9 mouse cellular contexts compared by ENCODE assay signal in genomic region chr14:16313936-16314521, GRCm38 (mm10). TPM values are rescaled to one million over a fixed set of nuclear protein-coding genes. Genes with fewer than 3 reads are reported as not detected.
A peak's percentile ranks its signal among the peaks of the same experiment; 100 is the strongest.
DNase-seq lines count a peak whose midpoint lies in the region; ATAC-seq and TF ChIP-seq lines count a peak whose summit lies in the region.
"Had no signal": no experiment of that assay in that cellular context is flagged by ENCODE, and none has a peak within 500 bp of the region (broad histone marks: within the 10 kb centered on the region; RNA-seq: fewer than 3 reads in every experiment).

No protein-coding gene starts in this region.

- H3K27ac ChIP-seq in heart, embryonic 13.5 days (replicated peaks): peak overlapping the region; percentile 24; the same call in 1 of the 2 replicates
- 0 out of 2 replicates have a peak overlapping the region, but pooled peaks have one; percentile 30 for H3K27ac ChIP-seq in intestine, postnatal 0 days (ENCODE audit: low read depth, low read length)
- peak overlapping the region; percentile 22; the same call in 1 of the 2 replicates for H3K27ac ChIP-seq in neural tube, embryonic 14.5 days (ENCODE audit: low read depth, low read length)
- H3K27ac ChIP-seq: liver, embryonic 14.5 days had no signal

- H3K9ac ChIP-seq in heart, embryonic 13.5 days: no peak overlapping the region; the same call in 1 of the 2 replicates
- H3K9ac ChIP-seq in intestine, postnatal 0 days (ENCODE audit: low read depth, low read length): no peak overlapping the region
- H3K9ac ChIP-seq in neural tube, embryonic 14.5 days (replicated peaks; ENCODE audit: low read depth, low read length): no peak overlapping the region
- H3K9ac ChIP-seq: liver, embryonic 14.5 days had no signal

- no peak overlapping the region for H3K4me2 ChIP-seq in heart, embryonic 13.5 days
- H3K4me2 ChIP-seq in intestine, postnatal 0 days (replicated peaks; ENCODE audit: low read depth): no peak overlapping the region
- no peak overlapping the region for H3K4me2 ChIP-seq in neural tube, embryonic 14.5 days (ENCODE audit: low read depth, low read length)

- H3K27me3 ChIP-seq in heart, embryonic 13.5 days (replicated peaks): no peaks in the 10 kb centered on the region
- no peaks in the 10 kb centered on the region for H3K27me3 ChIP-seq in intestine, postnatal 0 days (replicated peaks; ENCODE audit: control insufficient read depth, insufficient read depth, low read length)
- no peaks in the 10 kb centered on the region for H3K27me3 ChIP-seq in neural tube, embryonic 14.5 days (ENCODE audit: control insufficient read depth, insufficient read depth, low read length)

- no peak overlapping the region for H3K4me3 ChIP-seq in heart, embryonic 13.5 days
- H3K4me3 ChIP-seq in intestine, postnatal 0 days (ENCODE audit: low read depth, low read length): no peak overlapping the region
- H3K4me3 ChIP-seq in neural tube, embryonic 14.5 days (ENCODE audit: low read depth, low read length): no peak overlapping the region

- 50% methylated on average over 7 of the region's 7 CpGs for WGBS in heart, embryonic 13.5 days
- 39% methylated on average over 7 of the region's 7 CpGs for WGBS in intestine, postnatal 0 days
- 61% methylated on average over 7 of the region's 7 CpGs for WGBS in neural tube, embryonic 14.5 days

- no peak for ATAC-seq in heart, embryonic 13.5 days (ENCODE audit: extremely low read depth, insufficient number of reproducible peaks, low FRiP score, low TSS enrichment)
- no peak for ATAC-seq in intestine, postnatal 0 days
- ATAC-seq in neural tube, embryonic 14.5 days (ENCODE audit: low read depth): peak; percentile 44

- H3K4me1 ChIP-seq in heart, embryonic 13.5 days: peaks cover 19% of the 10 kb centered on the region
- H3K4me1 ChIP-seq in intestine, postnatal 0 days (replicated peaks; ENCODE audit: control insufficient read depth, insufficient read depth, low read length): peaks cover 5% of the 10 kb centered on the region; the same call in 1 of the 2 replicates
- H3K4me1 ChIP-seq in neural tube, embryonic 14.5 days (ENCODE audit: control insufficient read depth, insufficient read depth, low read length): no peaks in the 10 kb centered on the region

- TF ChIP-seq CTCF in intestine, postnatal 0 days (IDR thresholded peaks at IDR 0.05; ENCODE audit: low read depth): no peak

- DNase-seq in heart, adult 11 months: no peak
- DNase-seq in retina, postnatal 1 day: peak; percentile 32
- DNase-seq in retina, embryonic 14.5 days (ENCODE audit: low spot score): no peak
- DNase-seq in left cerebral cortex, adult 9 months (ENCODE audit: low spot score in 2 of 2): no peak
- DNase-seq in urinary bladder, postnatal 25 days (ENCODE audit: low spot score): no peak

- no peaks in the 10 kb centered on the region for H3K9me3 ChIP-seq in heart, embryonic 13.5 days
- no peaks in the 10 kb centered on the region for H3K9me3 ChIP-seq in intestine, postnatal 0 days (ENCODE audit: control insufficient read depth)
- no peaks in the 10 kb centered on the region for H3K9me3 ChIP-seq in neural tube, embryonic 14.5 days (ENCODE audit: control insufficient read depth, low read length)

- peaks cover 3% of the 10 kb centered on the region; the same call in 1 of the 2 replicates for H3K36me3 ChIP-seq in heart, embryonic 13.5 days
- no peaks in the 10 kb centered on the region for H3K36me3 ChIP-seq in intestine, postnatal 0 days (ENCODE audit: control insufficient read depth, insufficient read depth)
- no peaks in the 10 kb centered on the region for H3K36me3 ChIP-seq in neural tube, embryonic 14.5 days (ENCODE audit: control insufficient read depth, insufficient read depth, low read length)

RNA-seq across cellular contexts. Expression of gene Top2b, which starts 51.0 kb away (rescaled TPM):
- 24.0 and 26.6 TPM in 2 replicates for polyA plus RNA-seq in heart, embryonic 13.5 days (2015; fragmentation: Nextera tagmentation; extraction: Ambion mirVana)
- 16.2 and 17.7 TPM in 2 replicates for polyA plus RNA-seq in intestine, postnatal 0 days (2015; fragmentation: Nextera tagmentation; extraction: Ambion mirVana)
- 124 and 188 TPM in 2 replicates for polyA plus RNA-seq in neural tube, embryonic 14.5 days (2014; fragmentation: Nextera tagmentation; extraction: Ambion mirVana)
